Mouse (Mus musculus) liver (tissue): ENCODE data around the gene Efcab9.

Source experiments
- DNase-seq: peaks from one replicate; pipeline ENCODE4 v3.0.0-alpha.2; 2020; ENCODE audit warnings: mixed read lengths

Efcab9 gene

GRCm38 (mm10) chr11:32555103-32555689, 23.3 kb upstream of the Efcab9 start:
- no peak for DNase-seq

GRCm38 (mm10) chr11:32554141-32555091, 22.5 kb upstream of the Efcab9 start:
- DNase-seq: no peak

- DNase-seq: no peak
Observed at GRCm38 (mm10) chr11:32553311-32554140, 21.6 kb upstream of the Efcab9 start.

GRCm38 (mm10) chr11:32552401-32553090, 20.7 kb upstream of the Efcab9 start:
- no peak for DNase-seq

GRCm38 (mm10) chr11:32551579-32552297, 19.9 kb upstream of the Efcab9 start:
- no peak for DNase-seq

- no peak for DNase-seq
Observed at GRCm38 (mm10) chr11:32551056-32551455, 19.2 kb upstream of the Efcab9 start.

GRCm38 (mm10) chr11:32550102-32550501, 18.2 kb upstream of the Efcab9 start:
- no peak for DNase-seq

- DNase-seq: no peak
Observed at GRCm38 (mm10) chr11:32549236-32549635, 17.4 kb upstream of the Efcab9 start.

GRCm38 (mm10) chr11:32548240-32548639, 16.4 kb upstream of the Efcab9 start:
- no peak for DNase-seq

- no peak for DNase-seq
Observed at GRCm38 (mm10) chr11:32547391-32547947, 15.6 kb upstream of the Efcab9 start.

GRCm38 (mm10) chr11:32546483-32546882, 14.6 kb upstream of the Efcab9 start:
- no peak for DNase-seq

GRCm38 (mm10) chr11:32545605-32546004, 13.7 kb upstream of the Efcab9 start:
- DNase-seq: no peak

- no peak for DNase-seq
Observed at GRCm38 (mm10) chr11:32544497-32544896, 12.6 kb upstream of the Efcab9 start.

GRCm38 (mm10) chr11:32544041-32544440, 12.2 kb upstream of the Efcab9 start:
- DNase-seq: no peak

GRCm38 (mm10) chr11:32542687-32543411, 11.0 kb upstream of the Efcab9 start:
- peak; percentile 95 for DNase-seq

GRCm38 (mm10) chr11:32542181-32542580, 10.3 kb upstream of the Efcab9 start:
- no peak for DNase-seq

- DNase-seq: no peak
Observed at GRCm38 (mm10) chr11:32540463-32540862, 8.6 kb upstream of the Efcab9 start.

GRCm38 (mm10) chr11:32539717-32540116, 7.8 kb upstream of the Efcab9 start:
- DNase-seq: no peak

- peak; percentile 62 for DNase-seq
Observed at GRCm38 (mm10) chr11:32538846-32539245, 7.0 kb upstream of the Efcab9 start.

GRCm38 (mm10) chr11:32538435-32538834, 6.6 kb upstream of the Efcab9 start:
- DNase-seq: peak; percentile 3

GRCm38 (mm10) chr11:32536954-32537353, 5.1 kb upstream of the Efcab9 start:
- DNase-seq: no peak
